Mouse (Mus musculus) stomach, embryonic 16.5 days (tissue): ENCODE results near the gene Olfr1188. TPM values are rescaled to one million over a fixed set of nuclear protein-coding genes. Genes with fewer than 3 reads are reported as not detected.
"Not testable (repeated sequence)": the region's sequence is repeated elsewhere in the genome, so short reads cannot be mapped to it uniquely, and the experiment has no call there.

Experiments used
- ATAC-seq: fragments of 200-750 bp; cut with Nextera tagmentation; 2 replicates; pipeline ENCODE4 v1.8.0; 2017; ENCODE audit warnings: moderate number of reproducible peaks, moderate TSS enrichment; ENCODE audit not compliant: insufficient read depth, low FRiP score
- H3K27ac ChIP-seq: fragments of 300-500 bp; sonication (generic); 2 replicates; pipeline ENCODE4 v1.5.1; 2014; ENCODE audit warnings: low read length
- H3K27me3 ChIP-seq: fragments of 300-500 bp; sonication (generic); 2 replicates; pipeline ENCODE4 v1.6.1; 2014; ENCODE audit warnings: low read length, control low read depth, mixed read lengths; ENCODE audit not compliant: control insufficient read depth, insufficient read depth
- H3K36me3 ChIP-seq: fragments of 300-500 bp; sonication (generic); 2 replicates; pipeline ENCODE4 v1.6.1; 2014; ENCODE audit warnings: low read length; ENCODE audit not compliant: control insufficient read depth, insufficient read depth
- H3K4me1 ChIP-seq: fragments of 300-500 bp; sonication (generic); 2 replicates; pipeline ENCODE4 v1.6.1; 2014; ENCODE audit warnings: low read length, control low read depth, mixed read lengths; ENCODE audit not compliant: control insufficient read depth, insufficient read depth
- H3K4me2 ChIP-seq: fragments of 300-500 bp; sonication (generic); 2 replicates; pipeline ENCODE4 v1.6.1; 2014; ENCODE audit warnings: low read depth, low read length, mixed read lengths
- H3K4me3 ChIP-seq: fragments of 300-500 bp; sonication (generic); replicated peaks from 2 replicates; pipeline ENCODE4 v1.5.1; 2014; ENCODE audit warnings: mild to moderate bottlenecking, low read length
- H3K9ac ChIP-seq: fragments of 300-500 bp; sonication (generic); 2 replicates; pipeline ENCODE4 v1.6.1; 2014; ENCODE audit warnings: low read length
- H3K9me3 ChIP-seq: fragments of 300-500 bp; sonication (generic); replicated peaks from 2 replicates; pipeline ENCODE4 v1.6.1; 2016; ENCODE audit warnings: low read length, control low read depth; ENCODE audit not compliant: control insufficient read depth
- WGBS: fragments of 180-500 bp; shearing (Covaris S2); extraction: QIAGEN DNeasy Blood & Tissue Kit; methylation state at CpG from one replicate; pipeline ENCODE4 v1.1.7; 2014; 5-methylcytosine and 5-hydroxymethylcytosine counted together
- polyA plus RNA-seq: library from polyadenylated mRNA; unstranded; fragments of >200 nt; fragmentation: Nextera tagmentation; extraction: Ambion mirVana; gene quantifications from 2 replicates; pipeline ENCODE4 v1.2.1, GENCODE M21; 2015

Olfr1188 gene
- polyA plus RNA-seq, result not detected in 2 replicates

- H3K27ac ChIP-seq, result no peak within 1 kb of the TSS
- no peak for ATAC-seq
- H3K27me3 ChIP-seq, result no peaks in the 10 kb centered on the region
Observed at GRCm38 (mm10) chr2:88556635-88557034, at the start of gene Olfr1188. Olfr1188 (plus strand) TSS chr2:88556935.

GRCm38 (mm10) chr2:88518251-88518650, 38.5 kb upstream of the Olfr1188 start, which contains the start of gene Olfr1186:
Olfr1186 (plus strand) TSS chr2:88518551.
- no peak for ATAC-seq
- Histone ChIP-seq H3K9me3 (no peaks in the 10 kb centered on the region), H3K4me1 (no peaks in the 10 kb centered on the region), H3K27me3 (no peaks in the 10 kb centered on the region), H3K27ac (no peak within 1 kb of the TSS), H3K4me2 (no peak within 1 kb of the TSS), H3K36me3 (no peaks in the 10 kb centered on the region), H3K9ac (no peak within 1 kb of the TSS), H3K4me3 (no peak within 1 kb of the TSS)
- whole genome bisulfite sequencing, result 74% methylated on average over 2 of the region's 2 CpGs

More at GRCm38 (mm10) chr2:88556635-88557034, at the start of gene Olfr1188:
- H3K9ac ChIP-seq, result no peak within 1 kb of the TSS
- H3K4me2 ChIP-seq, result no peak within 1 kb of the TSS
- H3K9me3 ChIP-seq, result no peaks in the 10 kb centered on the region
- no peaks in the 10 kb centered on the region for H3K36me3 ChIP-seq
- WGBS, result 71% methylated on average over 2 of the region's 2 CpGs
- H3K4me1 ChIP-seq, result no peaks in the 10 kb centered on the region
- H3K4me3 ChIP-seq, result no peak within 1 kb of the TSS

DNA sequence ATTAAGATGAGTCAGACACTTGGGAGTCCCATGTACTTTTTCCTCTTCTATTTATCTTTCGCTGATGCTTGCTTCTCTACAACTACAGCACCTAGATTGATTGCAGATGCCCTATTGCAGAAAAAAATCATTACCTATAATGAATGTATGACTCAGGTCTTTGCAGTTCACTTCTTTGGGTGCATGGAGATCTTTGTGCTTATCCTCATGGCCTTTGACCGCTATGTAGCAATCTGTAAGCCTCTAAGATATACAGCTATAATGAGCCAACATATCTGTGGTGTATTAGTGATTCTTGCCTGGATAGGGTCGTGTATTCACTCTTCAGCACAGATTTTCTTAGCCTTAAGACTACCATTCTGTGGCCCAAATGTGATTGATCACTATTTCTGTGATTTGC, 31.0 kb upstream of the Olfr1188 start:
- no peaks in the 10 kb centered on the region for H3K27me3 ChIP-seq
- H3K4me1 ChIP-seq, result no peaks in the 10 kb centered on the region
- WGBS, result 67% methylated on average over 3 of the region's 3 CpGs
- no peak overlapping the region for H3K9ac ChIP-seq
- no peak overlapping the region for H3K4me2 ChIP-seq
- no peaks in the 10 kb centered on the region for H3K36me3 ChIP-seq
- H3K27ac ChIP-seq, result no peak overlapping the region
- H3K9me3 ChIP-seq, result no peaks in the 10 kb centered on the region
- no peak overlapping the region for H3K4me3 ChIP-seq
- no peak for ATAC-seq

DNA sequence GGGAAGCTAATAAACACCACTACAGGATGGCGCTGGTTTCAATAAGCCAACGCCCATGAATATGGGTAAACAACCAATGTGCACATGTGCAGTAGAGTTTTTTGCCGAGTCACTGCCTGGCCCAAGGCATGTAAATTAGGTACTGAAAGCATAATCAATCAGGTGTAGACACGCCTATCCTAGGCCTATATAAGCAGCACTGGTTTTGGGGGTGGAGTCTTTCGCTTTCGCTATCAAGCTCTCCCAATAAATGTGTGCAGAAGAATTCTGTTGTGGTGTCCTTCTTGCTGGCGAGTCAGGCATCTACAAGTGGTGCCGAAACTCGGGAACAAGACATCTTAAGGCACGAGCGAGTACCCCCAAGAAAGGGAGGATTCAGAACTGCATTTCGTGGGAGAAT, 16.0 kb downstream of the Olfr1188 start:
- ATAC-seq, H3K4me1 ChIP-seq, H3K27me3 ChIP-seq, H3K9me3 ChIP-seq, H3K4me3 ChIP-seq, H3K36me3 ChIP-seq, H3K4me2 ChIP-seq, H3K27ac ChIP-seq, H3K9ac ChIP-seq: not testable (repeated sequence)
- 88% methylated on average over 12 of the region's 12 CpGs for WGBS

- Histone ChIP-seq H3K27me3 (no peaks in the 10 kb centered on the region), H3K27ac (no peak within 1 kb of the TSS), H3K4me2 (no peak within 1 kb of the TSS), H3K9me3 (no peaks in the 10 kb centered on the region), H3K4me1 (no peaks in the 10 kb centered on the region), H3K36me3 (no peaks in the 10 kb centered on the region), H3K9ac (no peak within 1 kb of the TSS), H3K4me3 (no peak within 1 kb of the TSS)
- no peak for ATAC-seq
Observed at GRCm38 (mm10) chr2:88586154-88586553, 29.4 kb downstream of the Olfr1188 start, which contains the start of gene Olfr1189. Olfr1189 (plus strand) TSS chr2:88586454.

Other genes starting within 250 kb of the Olfr1188 start
- gene Olfr1174-ps, start 241.8 kb upstream of the Olfr1188 start, polyA plus RNA-seq, result not detected in 2 replicates
- gene Olfr1175-ps, start 229.7 kb upstream of the Olfr1188 start, polyA plus RNA-seq, result not detected in 2 replicates
- gene Olfr1176, start 220.2 kb upstream of the Olfr1188 start, polyA plus RNA-seq, result not detected in 2 replicates
- not detected in 2 replicates for gene Olfr1177-ps, start 210.4 kb upstream of the Olfr1188 start, polyA plus RNA-seq
- gene Olfr1178, start 169.9 kb upstream of the Olfr1188 start, polyA plus RNA-seq, result not detected in 2 replicates
- gene Olfr1179, start 150.5 kb upstream of the Olfr1188 start, polyA plus RNA-seq, result not detected in 2 replicates
- gene Olfr1180, start 137.8 kb upstream of the Olfr1188 start, polyA plus RNA-seq, result not detected in 2 replicates
- gene Olfr1181, start 130.8 kb upstream of the Olfr1188 start, polyA plus RNA-seq, result not detected in 2 replicates
- not detected in 2 replicates for gene Gm13757, start 107.8 kb upstream of the Olfr1188 start, polyA plus RNA-seq
- gene Olfr1183, start 102.1 kb upstream of the Olfr1188 start, polyA plus RNA-seq, result not detected in 2 replicates
- gene Olfr1184, start 73.3 kb upstream of the Olfr1188 start, polyA plus RNA-seq, result not detected in 2 replicates
- not detected in 2 replicates for gene Olfr1185-ps1, start 63.6 kb upstream of the Olfr1188 start, polyA plus RNA-seq
- not detected in 2 replicates for gene Olfr1186, start 38.4 kb upstream of the Olfr1188 start, polyA plus RNA-seq
- not detected in 2 replicates for gene Olfr1189, start 29.5 kb downstream of the Olfr1188 start, polyA plus RNA-seq
- gene Olfr1191-ps1, start 83.6 kb downstream of the Olfr1188 start, polyA plus RNA-seq, result not detected in 2 replicates
- not detected in 2 replicates for gene Olfr1192-ps1, start 91.6 kb downstream of the Olfr1188 start, polyA plus RNA-seq
- not detected in 2 replicates for gene Olfr1193, start 118.7 kb downstream of the Olfr1188 start, polyA plus RNA-seq
- gene Olfr1195, start 132.3 kb downstream of the Olfr1188 start, polyA plus RNA-seq, result not detected in 2 replicates
- gene Olfr1196, start 147.7 kb downstream of the Olfr1188 start, polyA plus RNA-seq, result not detected in 2 replicates
- gene Olfr1197, start 175.4 kb downstream of the Olfr1188 start, polyA plus RNA-seq, result not detected in 2 replicates
- not detected in 2 replicates for gene Olfr1198, start 194.4 kb downstream of the Olfr1188 start, polyA plus RNA-seq
- not detected in 2 replicates for gene Olfr1199, start 203.5 kb downstream of the Olfr1188 start, polyA plus RNA-seq
- gene Olfr1200, start 213.6 kb downstream of the Olfr1188 start, polyA plus RNA-seq, result not detected in 2 replicates
- not detected in 2 replicates for gene Olfr1201, start 236.1 kb downstream of the Olfr1188 start, polyA plus RNA-seq